Mouse (Mus musculus) frontal cortex, postnatal 25 days (tissue): Measurements from ENCODE around the gene Lhfpl2.

ENCODE experiments used
- DNase-seq, 2 experiments: peaks; one replicate each; pipeline ENCODE4 v3.0.0; 2022; ENCODE audit warnings: low spot score in 2 of 2

Gene Lhfpl2

GRCm38 (mm10) chr13:94212179-94212578 lies 154.6 kb downstream of the Lhfpl2 start:
- DNase-seq, result no peak

GRCm38 (mm10) chr13:94212716-94213115 lies 155.1 kb downstream of the Lhfpl2 start:
- no peak for DNase-seq

GRCm38 (mm10) chr13:94223609-94224008 lies 166.0 kb downstream of the Lhfpl2 start:
- DNase-seq, result no peak

- DNase-seq, result no peak
Measured at GRCm38 (mm10) chr13:94224717-94225705, 167.4 kb downstream of the Lhfpl2 start.

- no peak for DNase-seq
Measured at GRCm38 (mm10) chr13:94231871-94232270, 174.3 kb downstream of the Lhfpl2 start.

GRCm38 (mm10) chr13:94239488-94239887 lies 181.9 kb downstream of the Lhfpl2 start:
- no peak for DNase-seq

- DNase-seq, result no peak
Measured at GRCm38 (mm10) chr13:94240111-94240510, 182.5 kb downstream of the Lhfpl2 start.

GRCm38 (mm10) chr13:94240873-94241272 lies 183.3 kb downstream of the Lhfpl2 start:
- DNase-seq, result no peak

- no peak for DNase-seq
Measured at GRCm38 (mm10) chr13:94241892-94242524, 184.4 kb downstream of the Lhfpl2 start.

- DNase-seq, result no peak
Measured at GRCm38 (mm10) chr13:94242897-94243296, 185.3 kb downstream of the Lhfpl2 start.
